Mouse (Mus musculus) neural tube, embryonic 13.5 days (tissue): Measurements from ENCODE around the gene Fads1. TPM values are rescaled to one million over a fixed set of nuclear protein-coding genes. Genes with fewer than 3 reads are reported as not detected.

Source experiments
- ATAC-seq: fragments of 200-750 bp; cut with Nextera tagmentation; 2 replicates; pipeline ENCODE4 v1.8.0; 2017; ENCODE audit warnings: low read depth, mild to moderate bottlenecking, moderate TSS enrichment, moderate library complexity
- H3K27ac ChIP-seq: fragments of 300-500 bp; sonication (generic); replicated peaks from 2 replicates; pipeline ENCODE4 v1.5.1; 2015; ENCODE audit warnings: moderate library complexity, mild to moderate bottlenecking, inconsistent platforms
- H3K27me3 ChIP-seq: fragments of 300-500 bp; sonication (generic); 2 replicates; pipeline ENCODE4 v1.6.1; 2015; ENCODE audit warnings: mild to moderate bottlenecking, inconsistent platforms
- H3K36me3 ChIP-seq: fragments of 300-500 bp; sonication (generic); 2 replicates; pipeline ENCODE4 v1.6.1; 2015; ENCODE audit warnings: mild to moderate bottlenecking, inconsistent platforms
- H3K4me1 ChIP-seq: fragments of 300-500 bp; sonication (generic); replicated peaks from 2 replicates; pipeline ENCODE4 v1.6.1; 2015; ENCODE audit warnings: inconsistent platforms
- H3K4me2 ChIP-seq: fragments of 300-500 bp; sonication (generic); 2 replicates; pipeline ENCODE4 v1.6.1; 2015; ENCODE audit warnings: inconsistent platforms, mild to moderate bottlenecking, moderate library complexity
- H3K4me3 ChIP-seq: fragments of 300-500 bp; sonication (generic); 2 replicates; pipeline ENCODE4 v1.5.1; 2015; ENCODE audit warnings: mild to moderate bottlenecking, inconsistent platforms
- H3K9ac ChIP-seq: fragments of 300-500 bp; sonication (generic); 2 replicates; pipeline ENCODE4 v1.6.1; 2015; ENCODE audit warnings: moderate library complexity, mild to moderate bottlenecking, inconsistent platforms
- H3K9me3 ChIP-seq: fragments of 300-500 bp; sonication (generic); 2 replicates; pipeline ENCODE4 v1.6.1; 2016; ENCODE audit warnings: inconsistent platforms
- WGBS: fragments of 180-500 bp; shearing (Covaris S2); methylation state at CpG from one replicate; pipeline ENCODE4 v1.1.7; 2015; 5-methylcytosine and 5-hydroxymethylcytosine counted together
- polyA plus RNA-seq: library from polyadenylated mRNA; unstranded; fragments of >200 nt; fragmentation: Nextera tagmentation; extraction: Ambion mirVana; gene quantifications from 2 replicates; pipeline ENCODE4 v1.2.1, GENCODE M21; 2015

Gene Fads1
- polyA plus RNA-seq, 1 experiment from 2014 or later, result 146 TPM

GRCm38 (mm10) chr19:10182142-10182541 lies 546 bp upstream of the Fads1 start:
- 29% methylated on average over 7 of the region's 7 CpGs for WGBS
- H3K27me3 ChIP-seq, result no peaks in the 10 kb centered on the region
- peaks cover 23% of the 10 kb centered on the region for H3K36me3 ChIP-seq
- H3K4me2 ChIP-seq, result peak overlapping the region; percentile 94
- peak overlapping the region; percentile 97 for H3K27ac ChIP-seq
- H3K4me3 ChIP-seq, result peak overlapping the region; percentile 82
- no peaks in the 10 kb centered on the region for H3K9me3 ChIP-seq
- ATAC-seq, result peak; percentile 0; the same call in 1 of the 2 replicates
- peaks cover 41% of the 10 kb centered on the region for H3K4me1 ChIP-seq
- H3K9ac ChIP-seq, result peak overlapping the region; percentile 98; the same call in 1 of the 2 replicates

- Histone ChIP-seq H3K36me3 (peaks cover 36% of the 10 kb centered on the region), H3K27me3 (no peaks in the 10 kb centered on the region), H3K4me3 (peak overlapping the region; percentile 82), H3K9ac (peak overlapping the region; percentile 98), H3K4me2 (peak overlapping the region; percentile 94), H3K9me3 (no peaks in the 10 kb centered on the region), H3K4me1 (peaks cover 53% of the 10 kb centered on the region), H3K27ac (peak overlapping the region; percentile 97)
- 1% methylated on average over 35 of the region's 35 CpGs for WGBS
- peak; percentile 88 for ATAC-seq
These were observed 753 bp downstream of the Fads1 start for GRCm38 (mm10) chr19:10183299-10183983.

- 0 out of 2 replicates have a peak, but pooled peaks have one; percentile 4 for ATAC-seq
- H3K4me1 ChIP-seq, result peaks cover 60% of the 10 kb centered on the region
- 7% methylated on average over 12 of the region's 12 CpGs for WGBS
- H3K27ac ChIP-seq, result peak overlapping the region; percentile 97
- H3K27me3 ChIP-seq, result no peaks in the 10 kb centered on the region
- H3K9me3 ChIP-seq, result no peaks in the 10 kb centered on the region
- H3K36me3 ChIP-seq, result peaks cover 43% of the 10 kb centered on the region
- H3K9ac ChIP-seq, result peak overlapping the region; percentile 98
- H3K4me2 ChIP-seq, result peak overlapping the region; percentile 94
- H3K4me3 ChIP-seq, result peak overlapping the region; percentile 82
These were observed 1.4 kb downstream of the Fads1 start for GRCm38 (mm10) chr19:10184096-10184495.

- 0 out of 2 replicates have a peak overlapping the region, but pooled peaks have one; percentile 31 for H3K9ac ChIP-seq
- H3K36me3 ChIP-seq, result peaks cover 61% of the 10 kb centered on the region
- H3K4me2 ChIP-seq, result no peak overlapping the region
- H3K4me3 ChIP-seq, result no peak overlapping the region
- H3K4me1 ChIP-seq, result peaks cover 60% of the 10 kb centered on the region
- no peaks in the 10 kb centered on the region for H3K27me3 ChIP-seq
- no peak for ATAC-seq
- no peaks in the 10 kb centered on the region for H3K9me3 ChIP-seq
- WGBS, result 91% methylated on average over 3 of the region's 3 CpGs
- no peak overlapping the region for H3K27ac ChIP-seq
These were observed 3.2 kb downstream of the Fads1 start for GRCm38 (mm10) chr19:10185876-10186275.

GRCm38 (mm10) chr19:10186569-10186968 lies 3.9 kb downstream of the Fads1 start:
- Histone ChIP-seq H3K9me3 (no peaks in the 10 kb centered on the region), H3K27ac (no peak overlapping the region), H3K4me1 (peaks cover 60% of the 10 kb centered on the region), H3K9ac (no peak overlapping the region), H3K27me3 (no peaks in the 10 kb centered on the region), H3K4me3 (no peak overlapping the region), H3K36me3 (peaks cover 67% of the 10 kb centered on the region), H3K4me2 (no peak overlapping the region)
- 92% methylated on average over 8 of the region's 8 CpGs for WGBS
- ATAC-seq, result no peak

GRCm38 (mm10) chr19:10188281-10188811 lies 5.7 kb downstream of the Fads1 start:
- no peak for ATAC-seq
- Histone ChIP-seq H3K4me3 (no peak overlapping the region), H3K4me1 (peaks cover 53% of the 10 kb centered on the region), H3K27me3 (no peaks in the 10 kb centered on the region), H3K9ac (no peak overlapping the region), H3K36me3 (peaks cover 85% of the 10 kb centered on the region), H3K27ac (peak overlapping the region; percentile 56), H3K4me2 (no peak overlapping the region), H3K9me3 (no peaks in the 10 kb centered on the region)
- WGBS, result 62% methylated on average over 10 of the region's 10 CpGs

- WGBS, result 96% methylated on average over 6 of the region's 6 CpGs
- Histone ChIP-seq H3K9me3 (no peaks in the 10 kb centered on the region), H3K4me3 (no peak overlapping the region), H3K4me1 (peaks cover 50% of the 10 kb centered on the region), H3K27ac (no peak overlapping the region), H3K4me2 (no peak overlapping the region), H3K36me3 (peaks cover 92% of the 10 kb centered on the region), H3K9ac (no peak overlapping the region), H3K27me3 (no peaks in the 10 kb centered on the region)
- ATAC-seq, result no peak
These were observed 6.3 kb downstream of the Fads1 start for GRCm38 (mm10) chr19:10189022-10189421.

- H3K27me3 ChIP-seq, result no peaks in the 10 kb centered on the region
- H3K4me2 ChIP-seq, result no peak overlapping the region
- H3K9me3 ChIP-seq, result no peaks in the 10 kb centered on the region
- WGBS, result 91% methylated on average over 8 of the region's 8 CpGs
- no peak for ATAC-seq
- peaks cover 100% of the 10 kb centered on the region for H3K36me3 ChIP-seq
- H3K4me3 ChIP-seq, result no peak overlapping the region
- H3K9ac ChIP-seq, result no peak overlapping the region
- peaks cover 41% of the 10 kb centered on the region for H3K4me1 ChIP-seq
- no peak overlapping the region for H3K27ac ChIP-seq
These were observed 7.3 kb downstream of the Fads1 start for GRCm38 (mm10) chr19:10189940-10190339.

- 61% methylated on average over 2 of the region's 2 CpGs for WGBS
These were observed 8.1 kb downstream of the Fads1 start for GRCm38 (mm10) chr19:10190796-10191195.

GRCm38 (mm10) chr19:10191326-10191725 lies 8.6 kb downstream of the Fads1 start:
- Histone ChIP-seq H3K4me3 (no peak overlapping the region), H3K4me2 (no peak overlapping the region), H3K27me3 (no peaks in the 10 kb centered on the region), H3K9ac (no peak overlapping the region), H3K9me3 (no peaks in the 10 kb centered on the region), H3K36me3 (peaks cover 100% of the 10 kb centered on the region), H3K4me1 (peaks cover 27% of the 10 kb centered on the region), H3K27ac (no peak overlapping the region)
- no peak for ATAC-seq
- WGBS, result 82% methylated on average over 7 of the region's 7 CpGs

More at GRCm38 (mm10) chr19:10190796-10191195, 8.1 kb downstream of the Fads1 start:
- Histone ChIP-seq H3K27me3 (no peaks in the 10 kb centered on the region), H3K4me3 (no peak overlapping the region), H3K9ac (no peak overlapping the region), H3K4me2 (no peak overlapping the region), H3K9me3 (no peaks in the 10 kb centered on the region), H3K4me1 (peaks cover 33% of the 10 kb centered on the region), H3K36me3 (peaks cover 100% of the 10 kb centered on the region), H3K27ac (no peak overlapping the region)
- no peak for ATAC-seq

- Histone ChIP-seq H3K9ac (no peak overlapping the region), H3K4me3 (no peak overlapping the region), H3K4me1 (no peaks in the 10 kb centered on the region), H3K27ac (no peak overlapping the region), H3K27me3 (no peaks in the 10 kb centered on the region), H3K36me3 (peaks cover 82% of the 10 kb centered on the region), H3K9me3 (no peaks in the 10 kb centered on the region), H3K4me2 (no peak overlapping the region)
- ATAC-seq, result no peak
- 87% methylated on average over 11 of the region's 11 CpGs for WGBS
These were observed 11.6 kb downstream of the Fads1 start for GRCm38 (mm10) chr19:10194337-10194736.

GRCm38 (mm10) chr19:10195252-10195651 lies 12.6 kb downstream of the Fads1 start:
- Histone ChIP-seq H3K36me3 (peaks cover 82% of the 10 kb centered on the region), H3K4me2 (no peak overlapping the region), H3K4me3 (no peak overlapping the region), H3K9me3 (no peaks in the 10 kb centered on the region), H3K27ac (no peak overlapping the region), H3K4me1 (no peaks in the 10 kb centered on the region), H3K27me3 (no peaks in the 10 kb centered on the region), H3K9ac (no peak overlapping the region)
- 71% methylated on average over 5 of the region's 5 CpGs for WGBS
- ATAC-seq, result no peak
